Mouse (Mus musculus): Measurements from ENCODE around the gene Trmt10b. TPM values are rescaled to one million over a fixed set of nuclear protein-coding genes. Genes with fewer than 3 reads are reported as not detected.

Gene Trmt10b
- total RNA-seq, 2 experiments from 2014 or later = 4.0 to 6.2 TPM

DNA sequence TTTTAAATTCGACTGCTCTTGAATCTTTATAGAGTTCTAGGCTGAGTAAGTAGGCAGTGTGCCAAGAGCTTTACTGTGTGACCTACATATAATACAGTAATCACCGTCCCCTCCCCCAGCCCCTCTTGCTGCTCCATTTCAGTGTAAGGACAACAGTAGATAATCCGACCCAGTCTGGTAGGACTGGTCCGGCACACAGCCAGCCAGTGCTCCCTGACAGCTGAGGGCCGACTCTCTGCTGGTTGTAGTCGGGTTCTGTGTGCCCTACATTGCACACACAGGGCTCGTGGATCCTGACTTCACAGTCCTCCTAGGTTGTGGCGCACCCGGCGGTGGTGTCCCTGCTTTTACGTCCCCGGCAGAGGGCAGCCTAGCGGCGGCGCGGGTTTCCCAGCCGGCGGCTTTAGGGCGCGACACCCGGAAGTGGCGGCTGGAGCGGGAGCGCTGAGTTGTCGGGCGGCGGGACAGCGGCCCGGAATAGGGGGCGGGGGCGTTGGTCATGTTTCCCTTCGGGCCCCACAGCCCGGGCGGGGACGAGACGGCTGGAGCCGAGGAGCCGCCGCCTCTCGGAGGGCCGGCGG, 44.8 kb downstream of the Trmt10b start, which contains the start of gene Dcaf10:
Gene Dcaf10 (plus strand): TSS at position 433 of the 581 bp plus-strand sequence.
- DNase-seq = peak; percentile 97

DNA sequence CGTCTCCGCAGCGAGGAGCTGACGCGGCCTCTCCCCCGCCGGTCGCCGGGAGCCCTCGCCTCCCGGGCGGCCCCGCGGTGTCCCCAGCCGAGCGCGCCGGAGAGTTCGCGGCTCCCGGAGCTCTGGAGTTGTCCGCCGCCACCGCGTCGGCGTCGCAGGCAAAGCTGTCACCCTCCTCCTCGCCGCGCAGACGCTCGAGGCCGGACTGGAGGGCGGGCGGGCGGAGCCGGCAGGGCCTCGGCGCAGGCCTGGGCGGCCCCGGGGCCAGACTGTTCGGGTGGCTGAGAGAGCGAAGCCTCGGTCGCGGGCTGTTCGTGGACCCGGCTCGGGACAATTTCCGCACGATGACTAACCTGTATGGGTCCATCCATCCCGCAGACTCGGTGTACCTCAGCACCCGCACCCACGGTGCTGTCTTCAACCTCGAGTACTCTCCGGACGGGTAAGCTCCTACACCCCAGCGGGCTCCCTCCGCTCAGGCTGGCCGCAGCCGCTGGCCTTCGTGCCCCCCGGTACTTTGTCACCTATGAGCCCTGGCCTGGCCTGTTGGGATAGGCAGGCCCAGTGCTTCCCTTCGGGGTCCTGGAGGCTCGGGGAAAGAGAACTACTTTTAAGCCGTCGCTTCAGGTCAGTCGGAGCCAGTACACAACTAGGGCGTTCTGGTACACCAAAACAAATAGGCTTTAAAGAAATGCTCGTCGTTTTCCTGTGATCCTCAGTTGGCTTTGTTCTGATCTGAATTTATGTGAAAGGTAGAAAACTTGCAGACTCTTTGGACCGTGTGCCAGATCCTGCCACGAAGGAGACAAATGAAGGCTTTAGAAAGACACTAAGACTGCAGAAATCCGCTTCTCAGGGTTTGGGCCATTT, 45.6 kb downstream of the Trmt10b start, which contains the start of gene Exosc3:
Gene Exosc3 (minus strand): TSS at position 447 of the 870 bp plus-strand sequence.
- peak; percentile 66 for DNase-seq

DNA sequence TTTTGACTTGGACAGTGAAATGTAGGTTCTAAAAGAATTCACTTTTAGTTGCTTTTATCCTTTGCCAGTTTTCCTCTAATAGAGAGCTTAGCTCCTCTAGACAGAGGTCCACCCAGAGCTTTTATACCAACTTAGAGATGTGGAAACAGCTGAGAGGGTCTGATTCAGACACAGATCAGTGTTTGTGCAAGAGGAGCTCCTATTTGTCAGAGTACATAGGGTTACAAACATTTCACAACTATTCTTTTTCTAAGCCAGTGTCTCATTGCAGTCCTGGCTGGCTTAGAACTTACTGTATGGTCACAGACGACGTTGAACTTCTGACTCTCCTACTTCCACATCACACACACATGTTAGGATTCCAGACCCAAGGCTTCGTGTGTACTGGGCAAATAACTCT, 59.7 kb downstream of the Trmt10b start:
- no peak for DNase-seq

Other genes with a start within 250 kb of the Trmt10b start
- 1 to 10 TPM; 6.6 to 8.0 TPM for gene Fbxo10, start 212.5 kb upstream of the Trmt10b start, total RNA-seq (2021)
- 10 to 100 TPM; 76.8 to 83.7 TPM for gene Tomm5, start 189.0 kb upstream of the Trmt10b start, total RNA-seq (2021)
- 1 to 10 TPM; 3.6 to 3.9 TPM for gene Frmpd1, start 112.3 kb upstream of the Trmt10b start, total RNA-seq (2021)
- gene Dcaf10, start 45.0 kb downstream of the Trmt10b start, total RNA-seq (2021) = 10 to 100 TPM; 16.5 to 17.8 TPM
- gene Exosc3, start 45.6 kb downstream of the Trmt10b start, total RNA-seq (2021) = 10 to 100 TPM; 11.5 to 12.1 TPM
- gene Slc25a51, start 111.6 kb downstream of the Trmt10b start, total RNA-seq (2021) = 10 to 100 TPM; 73.2 to 75.5 TPM
- 10 to 100 TPM in 1 of 2 experiments, 1 to 10 TPM in 1; 9.3 to 12.5 TPM for gene Shb, start 235.3 kb downstream of the Trmt10b start, total RNA-seq (2021)